Mouse (Mus musculus) liver, embryonic 15.5 days (tissue): Measurements from ENCODE around the gene 4930469K13Rik. TPM values are rescaled to one million over a fixed set of nuclear protein-coding genes. Genes with fewer than 3 reads are reported as not detected.

Experiments used
- ATAC-seq: fragments of 200-750 bp; cut with Nextera tagmentation; 2 replicates; pipeline ENCODE4 v1.8.0; 2017; ENCODE audit warnings: moderate number of reproducible peaks, mild to moderate bottlenecking, moderate library complexity; ENCODE audit not compliant: insufficient read depth
- H3K27ac ChIP-seq: fragments of 300-500 bp; sonication (generic); replicated peaks from 2 replicates; pipeline ENCODE4 v1.5.1; 2015; ENCODE audit warnings: mild to moderate bottlenecking, inconsistent platforms
- H3K27me3 ChIP-seq: fragments of 300-500 bp; sonication (generic); 2 replicates; pipeline ENCODE4 v1.6.1; 2015; ENCODE audit warnings: mild to moderate bottlenecking, inconsistent platforms
- H3K36me3 ChIP-seq: fragments of 300-500 bp; sonication (generic); replicated peaks from 2 replicates; pipeline ENCODE4 v1.6.1; 2015; ENCODE audit warnings: moderate library complexity, mild to moderate bottlenecking, inconsistent platforms
- H3K4me1 ChIP-seq: fragments of 300-500 bp; sonication (generic); replicated peaks from 2 replicates; pipeline ENCODE4 v1.6.1; 2015; ENCODE audit warnings: inconsistent platforms
- H3K4me2 ChIP-seq: fragments of 300-500 bp; sonication (generic); 2 replicates; pipeline ENCODE4 v1.6.1; 2015; ENCODE audit warnings: moderate library complexity, mild to moderate bottlenecking, inconsistent platforms
- H3K4me3 ChIP-seq: fragments of 300-500 bp; sonication (generic); replicated peaks from 2 replicates; pipeline ENCODE4 v1.5.1; 2015; ENCODE audit warnings: mild to moderate bottlenecking, inconsistent platforms
- H3K9ac ChIP-seq: fragments of 300-500 bp; sonication (generic); 2 replicates; pipeline ENCODE4 v1.6.1; 2015; ENCODE audit warnings: moderate library complexity, mild to moderate bottlenecking, inconsistent platforms
- H3K9me3 ChIP-seq: fragments of 300-500 bp; sonication (generic); replicated peaks from 2 replicates; pipeline ENCODE4 v1.6.1; 2016; ENCODE audit warnings: inconsistent platforms
- WGBS: fragments of 180-500 bp; shearing (Covaris S2); methylation state at CpG from one replicate; pipeline ENCODE4 v1.1.7; 2015; ENCODE audit warnings: mixed read lengths; ENCODE audit not compliant: insufficient replicate concordance; 5-methylcytosine and 5-hydroxymethylcytosine counted together
- polyA plus RNA-seq: library from polyadenylated mRNA; unstranded; fragments of >200 nt; fragmentation: Nextera tagmentation; extraction: Ambion mirVana; gene quantifications from 2 replicates; pipeline ENCODE4 v1.2.1, GENCODE M21; 2015

4930469K13Rik gene
- polyA plus RNA-seq, 1 experiment from 2014 or later: not detected

- H3K4me1 ChIP-seq: no peaks in the 10 kb centered on the region
- H3K27me3 ChIP-seq: no peaks in the 10 kb centered on the region
- 55% methylated on average over 2 of the region's 2 CpGs for WGBS
- H3K4me3 ChIP-seq: no peak overlapping the region
- no peak for ATAC-seq
- no peaks in the 10 kb centered on the region for H3K9me3 ChIP-seq
- no peak overlapping the region for H3K4me2 ChIP-seq
- H3K27ac ChIP-seq: no peak overlapping the region
- H3K9ac ChIP-seq: no peak overlapping the region
- no peaks in the 10 kb centered on the region for H3K36me3 ChIP-seq
These were observed 15.4 kb upstream of the 4930469K13Rik start for GRCm38 (mm10) chr11:34113760-34114159.

- H3K4me2 ChIP-seq: no peak overlapping the region
- WGBS: 50% methylated on average over 4 of the region's 4 CpGs
- no peak for ATAC-seq
These were observed 14.5 kb upstream of the 4930469K13Rik start for GRCm38 (mm10) chr11:34112781-34113380.

DNA sequence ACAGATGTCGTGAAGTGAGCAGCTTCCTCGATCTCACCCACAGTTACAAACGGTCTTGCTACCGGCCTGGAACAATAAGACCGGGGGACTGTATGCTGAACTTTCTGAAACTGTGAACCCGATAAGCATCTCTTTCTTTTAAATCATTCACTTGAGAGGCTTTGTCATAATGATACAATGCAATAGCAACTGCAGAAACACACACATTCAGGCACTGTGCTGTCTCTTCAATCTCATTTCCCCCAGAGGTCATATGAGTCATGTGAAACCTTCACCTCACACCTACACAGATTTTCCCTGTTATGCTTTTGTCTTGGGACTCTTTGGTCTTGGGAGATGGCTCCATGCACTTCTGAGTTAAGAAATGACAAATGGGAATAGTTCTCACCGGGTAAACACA lies 13.6 kb upstream of the 4930469K13Rik start:
- no peaks in the 10 kb centered on the region for H3K27me3 ChIP-seq
- WGBS: 43% methylated on average over 7 of the region's 7 CpGs
- no peak overlapping the region for H3K4me2 ChIP-seq
- no peaks in the 10 kb centered on the region for H3K36me3 ChIP-seq
- no peak overlapping the region for H3K27ac ChIP-seq
- no peak for ATAC-seq
- no peaks in the 10 kb centered on the region for H3K4me1 ChIP-seq
- H3K9ac ChIP-seq: no peak overlapping the region
- no peaks in the 10 kb centered on the region for H3K9me3 ChIP-seq
- no peak overlapping the region for H3K4me3 ChIP-seq

More at GRCm38 (mm10) chr11:34112781-34113380, 14.5 kb upstream of the 4930469K13Rik start:
- no peaks in the 10 kb centered on the region for H3K36me3 ChIP-seq
- H3K9me3 ChIP-seq: no peaks in the 10 kb centered on the region
- H3K9ac ChIP-seq: no peak overlapping the region
- H3K4me1 ChIP-seq: no peaks in the 10 kb centered on the region
- H3K4me3 ChIP-seq: no peak overlapping the region
- H3K27me3 ChIP-seq: no peaks in the 10 kb centered on the region
- no peak overlapping the region for H3K27ac ChIP-seq

- ATAC-seq: no peak
- whole genome bisulfite sequencing: 58% methylated on average over 1 of the region's 1 CpGs
These were observed 10.9 kb upstream of the 4930469K13Rik start for GRCm38 (mm10) chr11:34109260-34109659.

DNA sequence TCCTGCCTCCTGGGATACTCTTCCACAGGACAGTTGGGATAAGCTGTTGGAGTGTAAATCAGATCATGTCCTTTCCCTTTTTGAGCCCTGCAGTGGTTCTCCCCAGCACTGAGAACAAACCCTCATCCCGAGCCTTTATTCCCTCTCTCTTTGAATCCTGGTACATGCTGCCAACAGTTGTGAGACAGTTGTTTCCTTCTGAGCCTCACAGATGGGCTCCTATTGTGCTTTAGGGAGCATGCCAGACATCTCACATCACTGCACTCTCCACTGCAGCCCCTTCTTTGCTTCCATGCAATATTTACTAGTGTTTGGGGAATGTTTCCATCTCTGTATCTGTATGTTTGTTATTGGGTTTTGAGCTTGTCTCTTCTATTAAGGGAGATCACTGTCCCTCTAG lies 6.6 kb upstream of the 4930469K13Rik start:
- H3K9ac ChIP-seq: no peak overlapping the region
- no peak overlapping the region for H3K4me2 ChIP-seq
- H3K27me3 ChIP-seq: no peaks in the 10 kb centered on the region
- H3K4me1 ChIP-seq: no peaks in the 10 kb centered on the region
- ATAC-seq: no peak
- no peak overlapping the region for H3K27ac ChIP-seq
- no peaks in the 10 kb centered on the region for H3K36me3 ChIP-seq
- H3K4me3 ChIP-seq: no peak overlapping the region
- WGBS: 60% methylated on average over 1 of the region's 1 CpGs
- no peaks in the 10 kb centered on the region for H3K9me3 ChIP-seq

More at GRCm38 (mm10) chr11:34109260-34109659, 10.9 kb upstream of the 4930469K13Rik start:
- Histone ChIP-seq H3K27ac (no peak overlapping the region), H3K27me3 (no peaks in the 10 kb centered on the region), H3K9ac (no peak overlapping the region), H3K4me1 (no peaks in the 10 kb centered on the region), H3K36me3 (no peaks in the 10 kb centered on the region), H3K4me3 (no peak overlapping the region), H3K4me2 (no peak overlapping the region), H3K9me3 (no peaks in the 10 kb centered on the region)

DNA sequence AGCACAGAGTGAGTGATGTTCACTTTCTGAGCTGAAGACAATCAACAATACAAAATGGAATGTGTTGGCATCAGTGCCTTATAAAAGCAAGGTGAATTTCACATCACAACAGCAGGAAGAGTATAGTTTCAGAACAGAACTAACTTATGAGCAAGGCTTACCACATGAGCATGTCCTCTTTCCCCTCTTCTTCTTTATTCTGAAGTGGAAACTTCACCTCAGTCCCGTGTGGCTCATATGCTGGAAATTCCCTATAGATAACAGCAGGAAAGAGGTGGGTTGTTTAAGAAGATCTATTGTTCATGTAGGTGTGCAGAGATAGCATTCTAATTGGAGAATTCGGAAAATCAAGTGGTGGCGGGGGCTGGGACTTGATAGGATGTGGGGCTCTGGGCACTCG lies 3.5 kb upstream of the 4930469K13Rik start:
- WGBS: 49% methylated on average over 4 of the region's 4 CpGs
- Histone ChIP-seq H3K9ac (no peak overlapping the region), H3K4me1 (no peaks in the 10 kb centered on the region), H3K4me3 (no peak overlapping the region), H3K36me3 (no peaks in the 10 kb centered on the region), H3K9me3 (no peaks in the 10 kb centered on the region), H3K27me3 (no peaks in the 10 kb centered on the region), H3K27ac (no peak overlapping the region), H3K4me2 (no peak overlapping the region)
- ATAC-seq: no peak

DNA sequence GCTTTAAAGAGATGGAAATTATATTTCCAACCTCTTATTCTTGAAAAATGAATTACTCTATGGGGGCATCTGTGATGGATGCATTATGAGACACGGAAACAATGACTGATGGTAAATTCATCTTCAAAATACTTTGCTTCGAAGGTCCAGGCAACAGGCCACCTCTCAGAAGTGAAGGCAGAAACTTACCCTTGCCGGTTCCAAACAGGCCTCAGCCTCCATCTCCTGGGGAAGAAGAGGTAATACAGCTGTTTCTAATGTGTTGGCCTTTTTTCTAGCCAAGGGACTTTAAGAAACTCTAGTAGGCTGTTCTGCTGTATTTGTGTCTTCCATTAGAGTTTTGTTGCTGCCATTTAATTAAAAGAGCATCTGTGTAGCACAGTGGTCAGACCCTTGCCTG lies 11.3 kb downstream of the 4930469K13Rik start:
- no peaks in the 10 kb centered on the region for H3K36me3 ChIP-seq
- no peak overlapping the region for H3K27ac ChIP-seq
- ATAC-seq: no peak
- H3K4me2 ChIP-seq: no peak overlapping the region
- 56% methylated on average over 3 of the region's 3 CpGs for WGBS
- no peaks in the 10 kb centered on the region for H3K4me1 ChIP-seq
- no peaks in the 10 kb centered on the region for H3K9me3 ChIP-seq
- H3K9ac ChIP-seq: no peak overlapping the region
- H3K27me3 ChIP-seq: no peaks in the 10 kb centered on the region
- no peak overlapping the region for H3K4me3 ChIP-seq

DNA sequence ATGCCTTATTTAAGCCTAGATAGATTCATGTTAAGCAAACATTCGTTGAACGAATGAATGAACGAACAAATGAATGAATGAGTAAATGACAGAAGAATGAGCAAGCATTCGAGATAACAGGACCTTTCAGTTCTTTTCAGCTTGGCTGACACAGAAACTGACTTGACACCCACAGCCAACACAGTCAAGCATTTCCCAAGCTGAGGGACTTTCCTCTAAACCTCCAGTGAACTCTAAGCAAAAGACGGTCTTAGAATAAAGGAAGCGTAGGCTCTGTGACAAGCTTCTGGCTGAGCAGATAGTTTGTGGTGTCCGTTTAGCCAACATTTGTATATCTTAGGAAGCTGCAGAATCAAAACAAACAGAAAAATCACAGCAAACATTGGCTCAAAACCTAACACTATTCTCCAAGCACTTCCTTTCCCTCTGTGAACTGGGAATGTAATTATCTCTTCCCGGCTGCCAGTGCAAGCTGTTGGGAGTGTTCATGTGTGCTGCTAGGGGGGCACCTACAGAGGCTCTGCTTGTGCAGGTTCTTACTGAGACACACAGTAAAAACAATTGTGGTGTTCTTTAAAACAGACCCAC lies 12.1 kb downstream of the 4930469K13Rik start:
- no peak overlapping the region for H3K4me3 ChIP-seq
- no peaks in the 10 kb centered on the region for H3K27me3 ChIP-seq
- 60% methylated on average over 8 of the region's 8 CpGs for WGBS
- no peak overlapping the region for H3K4me2 ChIP-seq
- no peak overlapping the region for H3K27ac ChIP-seq
- no peaks in the 10 kb centered on the region for H3K36me3 ChIP-seq
- H3K9me3 ChIP-seq: no peaks in the 10 kb centered on the region
- ATAC-seq: no peak
- H3K4me1 ChIP-seq: no peaks in the 10 kb centered on the region
- no peak overlapping the region for H3K9ac ChIP-seq

DNA sequence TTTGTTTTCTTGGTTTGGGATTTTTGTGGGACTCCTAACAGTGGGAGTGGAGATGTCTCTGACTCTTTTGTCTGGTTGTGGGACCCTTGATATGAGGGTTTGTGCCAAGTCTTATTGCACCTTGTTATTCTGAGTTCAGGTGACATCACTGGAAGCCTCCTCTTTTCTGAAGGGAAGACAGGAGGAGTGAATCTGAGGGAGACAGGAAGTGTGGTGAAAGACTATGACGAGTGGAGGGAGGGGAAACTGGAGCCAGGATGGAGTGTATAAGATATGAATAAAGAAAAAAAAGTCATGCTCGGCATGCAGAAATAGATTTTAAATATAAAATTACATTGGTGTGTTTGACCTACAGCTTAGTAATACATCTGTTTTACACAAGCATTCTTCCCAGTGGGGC lies 13.7 kb downstream of the 4930469K13Rik start:
- H3K4me1 ChIP-seq: no peaks in the 10 kb centered on the region
- H3K36me3 ChIP-seq: no peaks in the 10 kb centered on the region
- ATAC-seq: no peak
- H3K27ac ChIP-seq: no peak overlapping the region
- no peak overlapping the region for H3K4me2 ChIP-seq
- 28% methylated on average over 2 of the region's 2 CpGs for WGBS
- H3K27me3 ChIP-seq: no peaks in the 10 kb centered on the region
- H3K9ac ChIP-seq: no peak overlapping the region
- no peak overlapping the region for H3K4me3 ChIP-seq
- H3K9me3 ChIP-seq: no peaks in the 10 kb centered on the region

DNA sequence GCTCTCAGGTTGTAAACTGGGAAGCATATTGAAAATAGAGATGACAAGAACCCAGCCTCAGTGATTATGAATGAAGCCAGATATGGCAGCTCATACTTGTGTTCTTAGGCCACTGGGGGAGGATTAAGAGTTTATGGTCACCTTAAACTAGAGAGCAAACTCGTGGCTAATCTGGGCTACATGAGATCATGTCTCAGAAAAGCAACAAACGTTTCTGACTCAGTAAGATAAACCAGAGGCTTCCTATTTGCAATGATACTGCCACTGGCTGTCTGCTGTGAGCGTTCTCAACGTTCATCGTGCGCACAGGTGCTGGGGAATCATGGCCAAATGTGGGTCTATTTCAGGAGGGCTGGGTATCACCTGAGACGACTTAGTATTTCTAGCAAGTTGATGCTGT lies 14.6 kb downstream of the 4930469K13Rik start:
- WGBS: 20% methylated on average over 7 of the region's 7 CpGs
- ATAC-seq: no peak
- Histone ChIP-seq H3K27me3 (no peaks in the 10 kb centered on the region), H3K9me3 (no peaks in the 10 kb centered on the region), H3K36me3 (no peaks in the 10 kb centered on the region), H3K4me3 (no peak overlapping the region), H3K9ac (no peak overlapping the region), H3K4me1 (no peaks in the 10 kb centered on the region), H3K4me2 (no peak overlapping the region), H3K27ac (no peak overlapping the region)

DNA sequence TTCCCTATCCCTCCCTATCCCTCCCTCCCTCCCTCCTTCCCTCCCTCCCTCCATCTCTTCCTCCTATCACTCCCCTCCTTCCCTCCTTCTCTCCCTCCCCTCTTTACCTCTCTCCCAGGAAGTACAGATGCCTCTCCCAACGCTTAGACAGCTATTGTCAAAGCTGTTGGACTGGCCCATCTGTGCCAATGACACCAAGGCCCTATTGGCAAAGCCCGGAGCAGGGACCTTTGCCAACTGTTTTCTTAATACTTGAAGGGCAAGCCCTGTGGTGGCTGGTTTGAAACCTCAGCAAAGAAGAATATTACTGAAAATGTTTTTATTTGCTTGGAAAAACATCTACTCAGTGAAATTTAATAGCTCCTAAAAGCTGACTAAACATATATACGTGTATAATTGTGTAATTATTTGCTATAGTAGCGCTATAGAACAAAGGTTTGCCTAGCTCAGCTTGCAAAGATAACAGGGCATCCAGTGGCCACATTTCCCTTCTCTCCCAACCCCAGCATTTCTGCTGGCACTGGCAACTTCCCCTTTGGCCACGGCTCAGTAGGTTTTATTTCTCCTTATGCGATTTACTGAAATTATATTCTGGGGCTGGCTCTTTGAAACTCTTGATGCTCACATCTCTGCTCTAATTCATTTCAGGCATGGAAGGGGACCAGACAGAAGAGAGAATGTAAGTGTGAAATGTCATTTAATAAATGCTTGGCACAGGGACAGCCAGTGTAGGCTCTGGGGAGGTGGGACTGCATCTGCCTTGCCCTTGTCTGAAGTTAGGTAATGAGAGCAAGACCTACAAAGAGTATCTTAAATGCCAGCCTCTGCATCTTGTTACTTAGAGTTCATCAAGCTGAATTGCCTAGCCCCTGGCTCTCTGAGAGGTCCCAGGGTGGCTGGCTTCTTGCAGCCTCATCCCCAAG lies 18.6 kb downstream of the 4930469K13Rik start:
- ATAC-seq: no peak
- Histone ChIP-seq H3K4me2 (no peak overlapping the region), H3K27ac (no peak overlapping the region), H3K4me3 (no peak overlapping the region), H3K9ac (no peak overlapping the region), H3K4me1 (no peaks in the 10 kb centered on the region), H3K9me3 (no peaks in the 10 kb centered on the region), H3K36me3 (no peaks in the 10 kb centered on the region), H3K27me3 (no peaks in the 10 kb centered on the region)
- 30% methylated on average over 6 of the region's 6 CpGs for WGBS
